Mouse (Mus musculus) adrenal gland, postnatal 10 days (tissue): ENCODE measurements around the gene Traf7. TPM values are rescaled to one million over a fixed set of nuclear protein-coding genes. Genes with fewer than 3 reads are reported as not detected.

ENCODE experiments used
- DNase-seq: peaks from one replicate; pipeline ENCODE4 v3.0.0; 2021; ENCODE audit warnings: mixed read lengths
- total RNA-seq, 2 experiments: library from RNA; stranded (reverse); gene quantifications; 2 replicates each; pipeline ENCODE4 v1.2.3; 2021

Traf7 gene
- total RNA-seq, 2 experiments from 2014 or later: 83.5 to 104 TPM

DNA sequence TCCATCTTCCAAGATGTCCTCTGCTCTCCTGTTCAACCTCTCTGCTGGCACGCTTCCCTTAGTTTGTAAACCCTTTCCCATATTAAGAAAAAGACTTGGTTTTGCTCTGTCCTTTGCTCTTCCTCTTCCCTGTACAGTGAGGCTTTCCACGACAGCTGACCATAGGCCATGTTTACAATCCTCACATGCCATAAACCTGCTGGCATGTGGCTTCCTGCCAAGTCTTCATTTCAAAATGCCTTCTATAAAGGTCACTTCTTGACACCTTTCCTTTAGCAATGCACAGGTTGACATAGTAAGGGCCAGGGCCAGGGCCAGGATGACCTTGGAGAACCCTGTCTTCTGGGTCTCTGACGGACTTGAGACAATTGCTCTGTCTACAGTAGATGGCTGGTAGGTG is 18.5 kb upstream of the Traf7 start:
- no peak for DNase-seq

DNA sequence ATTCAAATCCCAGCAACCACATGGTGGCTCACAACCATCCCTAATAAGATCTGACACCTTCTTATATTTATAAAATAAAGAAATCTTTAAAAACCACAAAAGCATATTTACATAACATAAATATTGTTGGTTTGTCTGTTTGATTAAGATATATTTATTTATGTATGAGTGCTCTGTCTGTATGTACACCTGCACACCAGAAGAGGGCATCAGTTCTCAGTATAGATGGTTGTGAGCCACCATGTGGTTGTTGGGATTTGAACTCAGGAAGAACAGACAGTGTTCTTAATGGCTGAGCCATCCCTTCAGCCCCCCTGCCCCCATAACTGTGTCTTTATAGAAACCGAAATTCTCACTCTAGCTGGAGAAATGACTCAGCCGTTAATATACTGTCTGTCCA is 17.5 kb upstream of the Traf7 start:
- no peak for DNase-seq

- no peak for DNase-seq
These were observed 16.9 kb upstream of the Traf7 start for GRCm38 (mm10) chr17:24544613-24545012.

DNA sequence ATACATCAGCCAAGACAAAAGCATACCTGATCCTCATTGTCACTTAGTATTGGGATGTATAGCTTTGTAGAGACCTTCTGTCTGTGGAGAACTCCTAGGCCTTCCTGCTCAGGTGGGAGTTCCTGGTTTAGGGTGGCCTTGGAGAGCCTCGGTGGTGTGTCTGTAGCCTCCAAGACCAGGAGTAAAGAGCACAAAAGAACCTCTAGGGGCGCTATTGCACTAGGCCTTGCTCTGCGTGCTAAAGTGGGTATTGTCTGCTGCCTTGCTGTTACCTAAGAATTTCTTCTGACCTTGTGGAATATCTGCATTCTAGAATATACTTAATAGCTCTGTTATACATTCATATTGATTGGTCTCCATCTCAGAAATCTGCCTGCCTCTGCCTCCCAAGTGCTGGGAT is 12.6 kb upstream of the Traf7 start:
- peak; percentile 64 for DNase-seq

DNA sequence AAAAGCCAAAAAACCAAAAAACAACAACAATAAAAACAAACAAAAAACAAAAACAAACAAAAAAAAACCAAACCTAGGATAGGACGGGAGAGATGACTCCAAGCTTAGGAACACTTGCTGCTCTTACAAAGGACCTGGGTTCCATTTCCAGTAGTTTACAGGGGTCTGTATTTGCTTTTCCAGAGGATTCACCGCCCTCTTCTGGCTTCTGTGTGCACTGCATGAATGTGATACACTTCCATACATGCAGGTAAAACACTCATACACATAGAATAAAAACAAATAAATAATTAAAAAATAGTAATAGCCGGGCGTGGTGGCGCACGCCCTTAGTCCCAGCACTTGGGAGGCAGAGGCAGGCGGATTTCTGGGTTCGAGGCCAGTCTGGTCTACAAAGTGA is 11.2 kb upstream of the Traf7 start:
- peak; percentile 70 for DNase-seq

GRCm38 (mm10) chr17:24537536-24537935 is 9.8 kb upstream of the Traf7 start:
- DNase-seq: no peak

GRCm38 (mm10) chr17:24535300-24535699 is 7.6 kb upstream of the Traf7 start:
- DNase-seq: no peak

DNA sequence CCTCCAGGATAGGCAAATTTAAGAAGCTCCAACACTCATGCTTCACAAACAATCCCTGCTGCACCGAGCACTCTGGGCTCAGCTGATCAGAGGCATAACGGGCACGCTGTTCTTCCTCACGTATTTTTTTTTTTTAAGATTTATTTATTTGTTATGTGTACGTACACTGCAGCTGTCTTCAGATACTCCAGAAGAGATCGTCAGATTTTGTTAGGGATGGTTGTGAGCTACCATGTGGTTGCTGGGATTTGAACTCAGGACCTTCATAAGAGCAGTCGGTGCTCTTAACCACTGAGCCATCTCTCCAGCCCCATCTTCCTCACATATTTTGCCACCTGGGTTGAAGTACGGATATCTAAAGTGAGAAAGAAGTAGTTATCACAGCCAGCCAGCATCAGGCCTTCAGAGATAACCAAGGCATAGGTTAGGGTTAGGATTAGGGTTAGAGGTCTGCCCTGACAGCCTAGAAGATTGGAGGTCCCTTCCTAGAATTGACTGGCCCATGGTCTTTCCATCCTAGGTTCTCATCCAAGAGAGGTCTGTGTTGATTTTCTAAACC is 6.5 kb upstream of the Traf7 start, which contains the start of gene Rab26:
Rab26 (minus strand) TSS at position 51 of the 559 bp plus-strand sequence.
- DNase-seq: no peak

DNA sequence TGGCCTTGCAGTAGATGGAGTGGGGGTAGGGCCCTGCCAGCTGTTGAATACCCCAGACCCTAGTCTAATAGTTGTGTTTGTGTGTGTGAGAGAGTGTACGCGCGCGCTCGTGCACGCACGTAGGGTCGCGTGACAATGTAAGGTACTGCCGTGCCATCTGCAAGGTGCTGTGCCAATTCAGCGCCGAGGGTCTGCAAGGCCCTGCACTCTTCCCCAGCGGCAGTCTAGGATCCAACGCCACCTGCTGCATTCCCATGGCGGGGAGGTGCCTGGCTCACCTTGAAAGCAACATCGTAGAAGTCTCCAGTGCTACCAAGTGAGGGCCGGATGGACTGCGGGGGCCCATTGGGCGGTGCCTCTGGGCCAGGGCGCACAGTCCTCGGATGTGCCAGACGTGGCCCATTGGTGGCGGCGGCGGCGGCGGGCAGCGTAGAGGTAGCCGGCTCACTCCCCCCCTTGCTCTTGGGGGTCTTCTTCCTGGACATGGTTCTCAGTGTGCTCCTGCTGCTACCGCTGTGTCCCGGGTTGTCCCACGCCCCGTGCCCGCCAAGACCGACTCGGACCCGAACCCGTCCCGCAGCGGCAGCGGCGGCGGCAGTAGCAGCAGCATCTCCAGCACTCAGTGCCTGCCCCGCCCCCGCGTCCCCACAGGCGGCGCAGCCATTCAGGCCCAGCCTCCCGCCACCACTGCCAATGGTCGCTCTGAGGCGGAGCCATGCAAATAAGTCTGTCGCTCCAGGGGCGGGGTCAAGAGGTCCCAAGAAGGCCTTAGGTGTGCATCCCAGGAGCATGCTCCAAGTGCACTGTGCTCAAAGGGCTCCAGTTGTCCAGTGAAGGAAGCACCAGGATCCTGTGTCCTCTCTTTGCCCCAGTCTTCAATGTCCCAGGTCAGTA is 5.6 kb upstream of the Traf7 start:
- DNase-seq: peak; percentile 91

DNA sequence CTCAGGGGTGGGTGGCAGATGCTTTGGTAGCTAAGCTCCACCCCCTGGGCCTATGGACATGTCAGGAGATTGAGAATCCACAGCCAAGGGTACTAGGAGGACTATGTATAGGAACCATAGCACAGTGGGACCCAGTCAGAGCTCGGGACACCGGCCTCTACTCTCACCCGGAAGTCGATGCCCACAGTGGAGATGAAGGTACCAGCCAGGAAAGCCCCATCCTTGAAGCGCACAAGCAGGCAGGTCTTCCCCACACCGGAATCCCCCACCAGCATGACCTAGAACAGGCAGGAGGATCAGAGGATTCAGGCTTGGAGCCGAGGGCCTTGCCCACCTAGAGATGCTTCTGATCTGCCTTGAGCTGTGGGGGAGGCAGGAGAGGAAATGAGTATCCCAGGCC is 4.3 kb upstream of the Traf7 start:
- no peak for DNase-seq

- DNase-seq: no peak
These were observed 3.3 kb upstream of the Traf7 start for GRCm38 (mm10) chr17:24531064-24531463.

DNA sequence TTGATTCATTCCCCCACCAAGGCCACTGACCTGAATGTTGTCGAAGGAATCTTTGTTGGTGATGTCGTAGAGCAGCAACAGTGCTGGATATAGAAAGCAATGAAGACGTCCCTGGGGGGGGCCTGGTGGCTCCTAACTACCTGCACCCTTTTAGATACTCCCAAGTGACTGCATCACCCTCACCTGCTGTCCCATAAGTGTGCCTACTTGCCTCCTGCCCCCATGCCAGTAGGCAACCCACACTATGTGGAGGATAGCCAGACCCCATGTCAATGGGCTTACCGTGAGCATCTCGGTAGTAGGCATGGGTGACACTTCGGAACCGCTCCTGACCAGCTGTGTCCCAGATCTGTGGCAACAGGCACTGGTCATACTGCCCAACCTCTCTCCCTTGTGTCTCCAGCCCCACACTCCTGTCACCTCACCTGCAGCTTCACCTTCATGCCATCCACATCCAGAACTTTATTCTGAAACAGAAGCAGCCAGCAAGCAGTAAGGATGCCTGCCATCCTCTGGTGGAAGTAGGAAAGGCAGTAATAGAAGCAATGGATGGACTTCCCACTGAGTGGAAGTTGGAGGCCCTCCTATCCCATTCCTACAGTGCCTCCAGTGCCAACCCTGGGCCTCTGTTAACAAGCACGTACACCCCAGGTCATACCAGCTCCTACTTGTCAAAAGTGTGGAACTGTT is 2.8 kb upstream of the Traf7 start:
- DNase-seq: no peak

- no peak for DNase-seq
These were observed 2.1 kb upstream of the Traf7 start for GRCm38 (mm10) chr17:24529883-24530282.

- DNase-seq: peak; percentile 74
These were observed 1.3 kb upstream of the Traf7 start for GRCm38 (mm10) chr17:24529007-24529451.

DNA sequence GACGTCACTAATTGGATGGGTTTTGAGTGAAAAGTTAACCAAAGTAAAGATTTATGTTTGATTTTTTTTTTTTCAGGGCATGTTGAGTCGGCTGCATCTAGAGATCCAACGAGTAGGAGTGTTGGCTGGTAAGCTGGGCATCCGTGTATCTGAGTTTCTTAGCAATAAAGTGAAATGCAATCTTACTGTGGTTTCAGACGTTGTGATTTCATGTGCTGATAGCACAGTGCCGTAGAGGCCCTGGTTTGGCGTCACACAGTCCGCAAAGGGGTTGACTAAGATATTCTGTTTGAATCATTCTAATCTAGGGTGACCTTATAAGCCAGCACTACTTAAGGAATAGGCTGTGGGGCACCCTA is 801 bp upstream of the Traf7 start:
- no peak for DNase-seq

DNA sequence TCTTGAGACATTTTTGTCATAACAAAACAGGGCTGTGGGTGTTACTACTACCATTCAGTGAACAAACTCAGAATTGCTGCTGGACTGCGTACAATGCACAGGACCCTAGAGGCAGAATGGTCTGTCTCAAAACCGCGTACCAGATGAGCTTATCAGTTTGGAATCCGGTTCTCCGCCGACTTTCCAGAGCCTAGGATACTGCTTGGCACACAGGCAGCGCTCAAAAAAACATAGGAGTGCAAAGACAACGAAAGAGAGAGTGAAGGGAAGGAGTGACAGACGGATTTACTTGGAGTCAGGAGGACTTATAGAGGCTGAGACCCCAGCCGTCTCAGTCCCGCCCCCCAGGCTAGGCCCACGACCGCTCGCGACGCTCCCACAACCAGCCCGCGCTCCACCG is 423 bp downstream of the Traf7 start:
- no peak for DNase-seq

- DNase-seq: no peak
These were observed 3.0 kb downstream of the Traf7 start for GRCm38 (mm10) chr17:24524734-24525133.

DNA sequence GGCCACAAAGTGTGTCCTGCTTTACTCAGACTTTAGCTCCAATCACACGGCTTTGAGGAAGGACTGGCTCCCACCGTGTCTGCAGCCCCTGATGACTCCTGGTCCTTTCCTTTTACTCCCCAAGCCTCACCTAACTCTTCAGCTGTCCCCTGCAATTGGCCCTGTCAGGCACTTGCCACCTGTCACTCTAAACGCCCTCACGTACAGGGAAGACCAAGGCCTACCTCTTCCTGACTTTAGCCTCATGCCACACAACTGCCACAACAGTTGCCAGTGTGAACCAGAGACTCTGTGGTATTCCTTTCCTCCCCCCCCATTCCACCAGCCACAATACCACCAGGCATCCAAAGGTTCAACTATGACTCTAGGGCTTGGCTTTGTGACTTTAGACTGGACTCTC is 7.3 kb downstream of the Traf7 start:
- no peak for DNase-seq

DNA sequence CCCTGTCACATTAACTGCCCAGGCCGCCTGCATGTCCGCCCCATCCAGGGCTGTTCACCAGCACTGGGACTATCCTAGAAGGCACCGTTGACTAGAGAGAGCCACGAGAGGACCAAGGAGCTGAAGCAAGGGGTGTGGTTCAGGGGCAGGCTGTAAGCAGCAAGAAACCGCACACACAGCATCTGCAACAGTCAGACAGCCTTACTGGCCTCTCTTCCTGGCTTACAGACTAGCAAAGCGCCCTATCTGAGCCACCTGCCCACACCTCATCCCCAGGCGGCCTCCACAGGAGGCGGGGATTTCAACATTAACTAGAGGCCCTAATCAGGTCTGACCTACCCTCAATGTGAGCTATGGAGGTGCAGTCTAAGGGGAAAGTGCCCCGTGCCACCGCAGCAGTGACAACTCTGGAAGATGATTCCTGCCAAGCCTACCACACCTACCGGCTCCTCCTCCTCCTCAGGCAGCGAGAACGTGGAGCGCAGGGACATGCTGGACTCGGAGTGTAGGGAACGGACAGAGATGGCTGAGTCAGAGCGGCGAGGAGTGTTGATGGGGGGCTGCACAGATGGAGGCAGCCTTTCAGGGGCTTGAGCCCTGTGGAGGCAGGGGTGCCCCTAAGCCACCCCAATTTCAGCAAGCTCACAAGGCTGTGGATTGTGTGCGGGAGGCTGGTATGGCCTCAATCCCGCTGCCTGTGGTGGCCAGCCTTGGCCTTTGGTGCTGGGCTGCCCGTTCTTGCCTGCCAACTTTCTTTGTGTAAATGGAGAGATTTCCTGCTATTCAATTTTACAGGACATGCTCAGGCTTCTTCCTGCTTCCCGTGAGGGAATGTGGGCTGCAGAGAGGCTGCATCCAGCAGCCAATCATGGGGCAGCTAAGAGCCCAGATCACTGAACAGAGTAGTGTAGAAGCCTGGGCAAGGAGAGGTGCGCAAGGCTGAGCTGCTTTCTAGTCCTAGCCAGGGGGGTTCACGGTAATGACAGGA is 13.2 kb downstream of the Traf7 start:
- no peak for DNase-seq

DNA sequence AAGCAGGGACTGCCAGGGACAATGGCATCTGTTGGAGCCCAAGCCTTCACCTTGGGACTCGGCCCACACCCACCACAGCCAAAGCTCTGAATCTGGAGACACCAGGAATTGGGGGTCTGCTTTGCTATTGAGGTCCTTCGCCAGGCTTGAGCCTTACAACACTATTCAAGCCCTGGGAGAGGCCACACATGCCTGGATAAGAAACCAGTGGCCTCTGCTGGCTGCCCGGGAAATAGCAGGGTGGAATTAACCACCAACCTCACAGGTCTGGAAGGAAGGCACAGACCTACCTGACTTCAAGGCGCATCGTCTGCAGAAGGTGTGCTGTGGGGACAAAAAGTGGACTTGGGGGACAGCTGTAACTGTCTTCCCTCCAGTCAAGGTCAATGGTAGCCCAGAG is 14.1 kb downstream of the Traf7 start:
- DNase-seq: peak; percentile 77

GRCm38 (mm10) chr17:24507806-24508460 is 19.8 kb downstream of the Traf7 start:
- peak; percentile 54 for DNase-seq
